Mouse (Mus musculus) stomach, embryonic 14.5 days (tissue): Measurements from ENCODE around the gene Rxrb. TPM values are rescaled to one million over a fixed set of nuclear protein-coding genes. Genes with fewer than 3 reads are reported as not detected.
A peak's percentile ranks its signal among the peaks of the same experiment; 100 is the strongest.

Experiments used
- ATAC-seq: fragments of 200-750 bp; cut with Nextera tagmentation; 2 replicates; pipeline ENCODE4 v1.8.0; 2017; ENCODE audit warnings: low read depth, moderate TSS enrichment; ENCODE audit not compliant: insufficient number of reproducible peaks, insufficient read depth, low FRiP score
- H3K27ac ChIP-seq: fragments of 300-500 bp; sonication (generic); 2 replicates; pipeline ENCODE4 v1.5.1; 2014; ENCODE audit warnings: mild to moderate bottlenecking, low read length, moderate library complexity, mixed read lengths
- H3K27me3 ChIP-seq: fragments of 300-500 bp; sonication (generic); 2 replicates; pipeline ENCODE4 v1.6.1; 2014; ENCODE audit warnings: low read length, control low read depth, mixed read lengths; ENCODE audit not compliant: control insufficient read depth, insufficient read depth
- H3K36me3 ChIP-seq: fragments of 300-500 bp; sonication (generic); 2 replicates; pipeline ENCODE4 v1.6.1; 2014; ENCODE audit warnings: mild to moderate bottlenecking, control low read depth, low read length, moderate library complexity, mixed read lengths; ENCODE audit not compliant: control insufficient read depth, insufficient read depth
- H3K4me1 ChIP-seq: fragments of 300-500 bp; sonication (generic); 2 replicates; pipeline ENCODE4 v1.6.1; 2014; ENCODE audit warnings: low read length, control low read depth, mixed read lengths; ENCODE audit not compliant: control insufficient read depth, insufficient read depth
- H3K4me2 ChIP-seq: fragments of 300-500 bp; sonication (generic); replicated peaks from 2 replicates; pipeline ENCODE4 v1.6.1; 2014; ENCODE audit warnings: low read depth, low read length, control low read depth
- H3K4me3 ChIP-seq: fragments of 300-500 bp; sonication (generic); 2 replicates; pipeline ENCODE4 v1.5.1; 2014; ENCODE audit warnings: low read depth, low read length, control low read depth
- H3K9ac ChIP-seq: fragments of 300-500 bp; sonication (generic); replicated peaks from 2 replicates; pipeline ENCODE4 v1.6.1; 2014; ENCODE audit warnings: low read depth, mild to moderate bottlenecking, control low read depth, low read length, moderate library complexity, mixed read lengths
- H3K9me3 ChIP-seq: fragments of 300-500 bp; sonication (generic); 2 replicates; pipeline ENCODE4 v1.6.1; 2016; ENCODE audit warnings: low read depth, low read length, control low read depth; ENCODE audit not compliant: control insufficient read depth
- WGBS: fragments of 180-500 bp; shearing (Covaris S2); extraction: QIAGEN DNeasy Blood & Tissue Kit; methylation state at CpG from one replicate; pipeline ENCODE4 v1.1.7; 2014; 5-methylcytosine and 5-hydroxymethylcytosine counted together
- polyA plus RNA-seq: library from polyadenylated mRNA; unstranded; fragments of >200 nt; fragmentation: Nextera tagmentation; extraction: Ambion mirVana; gene quantifications from 2 replicates; pipeline ENCODE4 v1.2.1, GENCODE M21; 2014

Gene Rxrb
- polyA plus RNA-seq, 1 experiment from 2014 or later: 21.7 TPM

DNA sequence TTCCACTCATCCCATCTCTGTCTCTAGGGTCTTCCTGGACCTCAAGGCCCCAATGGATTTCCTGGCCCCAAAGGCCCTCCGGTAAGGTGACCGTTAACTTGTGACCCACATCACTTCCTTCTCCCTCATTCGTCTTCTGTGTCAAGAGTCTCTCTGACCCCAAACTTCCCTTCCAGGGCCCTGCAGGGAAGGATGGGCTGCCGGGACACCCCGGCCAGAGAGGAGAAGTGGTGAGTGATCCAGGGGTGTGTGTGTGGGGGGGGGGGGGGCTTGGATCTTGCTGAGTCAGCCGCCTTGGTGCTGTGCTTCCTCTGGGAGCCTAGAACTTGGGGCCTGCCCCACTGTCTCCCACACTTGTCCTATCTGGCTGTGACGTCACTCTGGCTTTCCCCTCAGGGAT lies 25.6 kb downstream of the Rxrb start:
- Histone ChIP-seq H3K4me2 (no peak overlapping the region), H3K9ac (no peak overlapping the region), H3K9me3 (no peaks in the 10 kb centered on the region), H3K27me3 (no peaks in the 10 kb centered on the region), H3K4me3 (no peak overlapping the region), H3K36me3 (no peaks in the 10 kb centered on the region), H3K4me1 (no peaks in the 10 kb centered on the region), H3K27ac (no peak overlapping the region)
- WGBS: 57% methylated on average over 7 of the region's 7 CpGs
- ATAC-seq: no peak

DNA sequence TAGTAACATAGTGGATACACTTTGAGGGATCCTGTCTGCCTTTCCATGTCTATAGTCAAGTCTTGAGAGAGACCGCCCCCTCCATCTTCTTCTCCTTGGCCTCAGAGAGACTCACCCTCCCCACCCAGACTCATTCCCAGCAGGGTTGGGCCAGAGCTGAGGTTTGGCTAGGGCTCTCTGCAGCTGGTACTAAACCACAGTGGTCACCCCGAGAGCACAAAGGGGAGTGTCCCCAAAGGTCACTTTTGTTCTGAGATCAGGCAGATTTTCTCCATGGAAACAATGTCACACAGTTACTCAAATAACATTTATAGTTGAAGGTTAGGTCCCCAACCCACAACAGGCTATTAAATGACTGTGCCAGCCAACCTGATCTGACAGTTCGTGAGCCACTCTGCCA lies 37.3 kb downstream of the Rxrb start:
- Histone ChIP-seq H3K27ac (no peak overlapping the region), H3K9me3 (no peaks in the 10 kb centered on the region), H3K27me3 (no peaks in the 10 kb centered on the region), H3K9ac (no peak overlapping the region), H3K4me2 (no peak overlapping the region), H3K36me3 (no peaks in the 10 kb centered on the region), H3K4me3 (no peak overlapping the region), H3K4me1 (no peaks in the 10 kb centered on the region)
- no peak for ATAC-seq
- WGBS: 48% methylated on average over 3 of the region's 3 CpGs

DNA sequence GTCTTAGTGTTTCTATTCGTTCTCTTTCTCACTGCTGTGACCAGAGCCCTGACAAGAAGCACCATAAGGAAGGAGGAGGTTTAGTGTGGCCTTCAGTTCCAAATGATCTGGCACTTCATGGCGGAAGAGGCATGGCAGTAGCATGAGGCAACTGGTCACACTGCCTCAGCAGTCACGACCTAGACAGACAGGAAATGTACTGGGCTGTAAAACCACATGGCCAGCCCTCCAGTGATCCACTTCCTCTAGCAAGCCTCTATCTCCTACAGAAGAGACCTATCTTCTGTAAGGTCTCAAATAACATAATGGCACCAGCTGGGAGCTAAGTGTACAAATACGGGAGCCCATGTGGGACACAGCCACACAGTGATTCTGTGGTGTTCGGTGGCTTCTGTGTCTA lies 40.5 kb downstream of the Rxrb start:
- Histone ChIP-seq H3K9me3 (no peaks in the 10 kb centered on the region), H3K4me2 (no peak overlapping the region), H3K4me1 (no peaks in the 10 kb centered on the region), H3K9ac (no peak overlapping the region), H3K36me3 (no peaks in the 10 kb centered on the region), H3K4me3 (no peak overlapping the region), H3K27me3 (0 out of 2 replicates have a peak, but pooled peaks cover 6% of the 10 kb centered on the region), H3K27ac (no peak overlapping the region)
- WGBS: 76% methylated on average over 5 of the region's 5 CpGs
- no peak for ATAC-seq

DNA sequence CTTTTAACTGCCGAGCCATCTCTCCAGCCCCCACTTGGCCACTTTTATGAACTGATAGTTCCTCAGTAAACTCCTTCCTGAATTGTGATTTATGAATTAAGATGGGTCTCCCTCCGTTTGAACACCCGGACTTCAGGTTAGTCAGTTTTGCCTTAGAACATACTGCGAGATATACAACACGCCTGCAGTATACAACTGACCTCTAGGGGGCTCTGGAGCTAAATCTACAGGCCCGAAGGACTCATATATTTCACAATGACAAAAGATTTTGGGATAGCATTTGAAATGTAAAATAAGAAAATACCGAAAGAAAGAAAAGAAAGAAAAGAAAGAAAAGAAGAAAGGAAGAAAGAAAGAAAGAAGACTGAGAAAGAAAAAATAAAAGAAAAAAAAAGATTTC lies 43.7 kb downstream of the Rxrb start:
- no peak for ATAC-seq
- no peak overlapping the region for H3K4me3 ChIP-seq
- 44% methylated on average over 7 of the region's 7 CpGs for WGBS

DNA sequence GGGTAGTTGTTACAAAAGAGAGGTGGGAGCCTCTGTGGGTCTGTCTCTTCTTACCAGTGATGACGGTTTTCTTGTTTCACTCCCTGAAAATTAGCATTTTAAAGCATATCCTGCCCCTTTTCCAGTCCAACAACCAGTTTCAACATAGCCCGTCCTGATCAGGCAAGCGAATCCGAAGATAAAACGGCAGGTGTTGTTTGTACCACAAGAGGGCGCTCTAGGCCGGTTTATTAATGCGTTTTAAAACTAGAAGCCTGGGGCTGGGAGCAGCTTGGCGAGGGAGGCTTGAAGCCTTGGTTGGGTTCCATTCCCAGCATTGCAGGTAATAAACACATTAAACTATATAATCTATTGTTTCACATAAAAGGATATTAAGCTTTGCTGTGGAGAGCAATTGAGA lies 45.9 kb downstream of the Rxrb start:
- WGBS: 2% methylated on average over 9 of the region's 9 CpGs
- Histone ChIP-seq H3K27ac (no peak overlapping the region), H3K4me2 (no peak overlapping the region), H3K27me3 (0 out of 2 replicates have a peak, but pooled peaks cover 7% of the 10 kb centered on the region), H3K36me3 (no peaks in the 10 kb centered on the region), H3K9me3 (no peaks in the 10 kb centered on the region), H3K9ac (no peak overlapping the region), H3K4me1 (no peaks in the 10 kb centered on the region), H3K4me3 (no peak overlapping the region)
- ATAC-seq: no peak

More for the DNA sequence above, 43.7 kb downstream of the Rxrb start:
- Histone ChIP-seq H3K27me3 (0 out of 2 replicates have a peak, but pooled peaks cover 7% of the 10 kb centered on the region), H3K4me1 (no peaks in the 10 kb centered on the region), H3K36me3 (no peaks in the 10 kb centered on the region), H3K4me2 (no peak overlapping the region), H3K9ac (no peak overlapping the region), H3K27ac (no peak overlapping the region), H3K9me3 (no peaks in the 10 kb centered on the region)

DNA sequence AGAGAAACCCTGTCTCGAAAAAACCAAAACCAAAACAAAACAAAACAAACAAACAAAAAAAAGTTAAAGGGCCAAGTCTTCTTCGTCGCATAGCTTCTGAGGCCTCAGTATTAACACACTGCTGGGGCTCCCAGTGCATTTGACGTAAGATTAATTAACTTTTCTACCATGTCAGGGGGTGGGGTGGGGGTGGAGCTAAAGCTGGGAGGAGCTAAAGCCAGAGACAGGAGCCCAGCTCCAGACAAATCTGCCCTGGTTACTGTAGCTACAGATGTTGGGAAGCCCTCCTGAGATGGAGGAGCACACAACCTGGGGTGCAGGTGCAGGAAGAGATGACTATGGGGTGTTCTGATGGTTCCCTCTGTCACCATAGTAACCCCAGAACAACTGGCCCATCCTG lies 46.5 kb downstream of the Rxrb start:
- Histone ChIP-seq H3K27ac (no peak overlapping the region), H3K9ac (no peak overlapping the region), H3K4me3 (no peak overlapping the region), H3K27me3 (0 out of 2 replicates have a peak, but pooled peaks cover 7% of the 10 kb centered on the region), H3K9me3 (no peaks in the 10 kb centered on the region), H3K4me2 (no peak overlapping the region), H3K36me3 (no peaks in the 10 kb centered on the region), H3K4me1 (no peaks in the 10 kb centered on the region)
- ATAC-seq: no peak
- WGBS: 49% methylated on average over 4 of the region's 4 CpGs

DNA sequence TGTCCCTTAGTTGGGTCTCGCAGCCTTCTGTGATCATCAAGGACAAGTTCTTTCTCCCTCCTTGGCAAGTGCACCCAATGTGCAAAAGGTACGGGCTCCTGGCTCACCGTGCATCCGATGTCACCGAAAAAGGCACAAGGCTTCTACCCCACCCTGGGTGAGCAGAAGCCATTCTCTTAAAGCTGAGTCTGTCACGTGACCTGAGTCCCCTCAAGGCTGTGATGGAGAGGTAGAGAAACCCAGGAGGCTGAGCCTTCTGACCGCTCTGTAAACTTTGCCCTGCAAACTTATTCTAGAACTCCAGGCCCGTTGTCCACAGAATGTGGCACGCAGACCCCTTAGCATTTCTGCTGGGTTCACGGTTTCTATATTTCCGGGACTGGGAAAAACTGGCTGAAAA lies 47.4 kb downstream of the Rxrb start:
- Histone ChIP-seq H3K9me3 (no peaks in the 10 kb centered on the region), H3K4me1 (no peaks in the 10 kb centered on the region), H3K27me3 (0 out of 2 replicates have a peak, but pooled peaks cover 7% of the 10 kb centered on the region), H3K27ac (no peak overlapping the region), H3K9ac (no peak overlapping the region), H3K36me3 (no peaks in the 10 kb centered on the region), H3K4me2 (no peak overlapping the region), H3K4me3 (no peak overlapping the region)
- ATAC-seq: no peak
- 88% methylated on average over 11 of the region's 11 CpGs for WGBS

DNA sequence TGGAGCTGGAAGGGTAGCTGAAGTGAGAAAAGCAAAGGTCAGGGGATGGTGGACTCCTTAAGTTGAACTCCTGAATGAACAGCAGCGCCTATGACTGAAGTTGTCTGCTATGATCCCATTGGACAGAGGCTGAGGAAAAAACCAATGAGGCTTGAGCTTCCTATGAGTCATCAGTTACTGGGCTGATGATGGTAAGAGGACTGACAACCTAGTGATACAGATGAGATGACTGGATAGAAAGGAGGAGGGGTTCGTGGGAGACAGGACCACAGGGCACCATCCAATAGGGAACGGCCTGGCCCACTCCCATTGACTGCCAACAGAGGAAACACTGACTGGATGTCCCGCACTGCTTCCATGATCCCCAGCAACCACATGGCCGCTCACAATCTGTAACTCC lies 48.0 kb downstream of the Rxrb start:
- Histone ChIP-seq H3K9ac (no peak overlapping the region), H3K4me2 (no peak overlapping the region), H3K27ac (no peak overlapping the region), H3K9me3 (no peaks in the 10 kb centered on the region), H3K4me1 (no peaks in the 10 kb centered on the region), H3K4me3 (no peak overlapping the region), H3K27me3 (0 out of 2 replicates have a peak, but pooled peaks cover 7% of the 10 kb centered on the region), H3K36me3 (no peaks in the 10 kb centered on the region)
- WGBS: 21% methylated on average over 5 of the region's 5 CpGs
- ATAC-seq: peak; percentile 56; the same call in 1 of the 2 replicates

DNA sequence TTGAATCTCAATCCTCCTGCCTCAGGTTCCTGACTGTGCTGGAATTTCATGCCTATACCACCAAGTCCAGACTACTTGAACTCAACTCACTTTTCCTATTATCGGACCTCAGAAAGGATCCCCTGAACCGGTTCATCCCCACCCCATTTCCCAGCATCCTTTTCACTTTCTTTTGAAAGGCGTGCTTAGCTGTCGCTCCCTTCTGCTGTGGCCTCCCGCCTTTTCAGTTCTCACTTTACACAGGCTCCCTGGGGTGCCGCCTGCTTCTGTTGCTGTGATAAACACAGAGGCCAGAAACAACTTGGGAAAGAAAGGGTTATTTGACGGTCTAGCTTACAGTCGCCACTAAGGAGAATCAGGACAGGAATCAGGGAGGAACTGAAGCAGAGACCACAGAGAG lies 51.5 kb downstream of the Rxrb start:
- H3K4me2 ChIP-seq: no peak overlapping the region
- 15% methylated on average over 8 of the region's 8 CpGs for WGBS
- no peak for ATAC-seq
- no peaks in the 10 kb centered on the region for H3K4me1 ChIP-seq
- H3K4me3 ChIP-seq: no peak overlapping the region
- H3K27ac ChIP-seq: no peak overlapping the region
- no peaks in the 10 kb centered on the region for H3K36me3 ChIP-seq
- no peaks in the 10 kb centered on the region for H3K9me3 ChIP-seq
- no peaks in the 10 kb centered on the region for H3K27me3 ChIP-seq
- H3K9ac ChIP-seq: no peak overlapping the region
